Mouse (Mus musculus): ENCODE results near the gene Gcnt3.

- TF ChIP-seq GATA1 (IDR thresholded peaks at IDR 0.05; ENCODE audit: low read length), result no peak
- TF ChIP-seq TAL1 (IDR thresholded peaks at IDR 0.05; ENCODE audit: low read length), result no peak
Observed at GRCm38 (mm10) chr9:69999318-69999717, 38.6 kb downstream of the Gcnt3 start.

Data from erythroblast, embryonic 14.5 days (primary cell).